Mouse (Mus musculus) intestine, embryonic 14.5 days (tissue): ENCODE measurements around the gene Appbp2. TPM values are rescaled to one million over a fixed set of nuclear protein-coding genes. Genes with fewer than 3 reads are reported as not detected.

Source experiments
- ATAC-seq: fragments of 200-750 bp; cut with Nextera tagmentation; replicated peaks from 2 replicates; pipeline ENCODE4 v1.8.0; 2017; ENCODE audit warnings: low read depth, moderate number of reproducible peaks, moderate TSS enrichment, moderate library complexity; ENCODE audit not compliant: low FRiP score, low TSS enrichment
- DNase-seq: peaks from one replicate; pipeline ENCODE4 v3.0.0-alpha.2; 2018; ENCODE audit warnings: low spot score
- H3K27ac ChIP-seq: fragments of 300-500 bp; sonication (generic); 2 replicates; pipeline ENCODE4 v1.5.1; 2014; ENCODE audit warnings: low read depth, mild to moderate bottlenecking, control low read depth
- H3K27me3 ChIP-seq: fragments of 300-500 bp; sonication (generic); replicated peaks from 2 replicates; pipeline ENCODE4 v1.6.1; 2014; ENCODE audit warnings: low read length, control low read depth; ENCODE audit not compliant: control insufficient read depth, insufficient read depth
- H3K36me3 ChIP-seq: fragments of 300-500 bp; sonication (generic); 2 replicates; pipeline ENCODE4 v1.6.1; 2014; ENCODE audit warnings: low read length, control low read depth; ENCODE audit not compliant: control insufficient read depth, insufficient read depth
- H3K4me1 ChIP-seq: fragments of 300-500 bp; sonication (generic); replicated peaks from 2 replicates; pipeline ENCODE4 v1.6.1; 2014; ENCODE audit warnings: low read length, control low read depth, mixed read lengths; ENCODE audit not compliant: control insufficient read depth, insufficient read depth
- H3K4me2 ChIP-seq: fragments of 300-500 bp; sonication (generic); 2 replicates; pipeline ENCODE4 v1.6.1; 2014; ENCODE audit warnings: low read length
- H3K4me3 ChIP-seq: fragments of 300-500 bp; sonication (generic); 2 replicates; pipeline ENCODE4 v1.5.1; 2014; ENCODE audit warnings: low read depth, low read length, control low read depth, mixed read lengths
- H3K9ac ChIP-seq: fragments of 300-500 bp; sonication (generic); 2 replicates; pipeline ENCODE4 v1.6.1; 2014; ENCODE audit warnings: mild to moderate bottlenecking, low read length
- H3K9me3 ChIP-seq: fragments of 300-500 bp; sonication (generic); 2 replicates; pipeline ENCODE4 v1.6.1; 2016; ENCODE audit warnings: low read length, control low read depth; ENCODE audit not compliant: control insufficient read depth
- WGBS: fragments of 180-500 bp; shearing (Covaris S2); extraction: QIAGEN DNeasy Blood & Tissue Kit; methylation state at CpG from one replicate; pipeline ENCODE4 v1.1.7; 2014; 5-methylcytosine and 5-hydroxymethylcytosine counted together
- polyA plus RNA-seq: library from polyadenylated mRNA; unstranded; fragments of >200 nt; fragmentation: Nextera tagmentation; extraction: Ambion mirVana; gene quantifications from 2 replicates; pipeline ENCODE4 v1.2.1, GENCODE M21; 2014

Gene Appbp2
- polyA plus RNA-seq, 1 experiment from 2014 or later: 49.8 TPM

- no peak for DNase-seq
- Histone ChIP-seq H3K27me3 (no peaks in the 10 kb centered on the region), H3K4me3 (no peak overlapping the region), H3K9me3 (no peaks in the 10 kb centered on the region), H3K9ac (no peak overlapping the region), H3K27ac (no peak overlapping the region), H3K4me1 (no peaks in the 10 kb centered on the region), H3K36me3 (no peaks in the 10 kb centered on the region), H3K4me2 (no peak overlapping the region)
- WGBS: 93% methylated on average over 2 of the region's 2 CpGs
- no peak for ATAC-seq
Observed at GRCm38 (mm10) chr11:85248151-85248550, 13.2 kb upstream of the Appbp2 start.

- Histone ChIP-seq H3K4me3 (no peak overlapping the region), H3K9me3 (no peaks in the 10 kb centered on the region), H3K4me1 (no peaks in the 10 kb centered on the region), H3K9ac (no peak overlapping the region), H3K36me3 (peaks cover 11% of the 10 kb centered on the region; the same call in 1 of the 2 replicates), H3K27me3 (no peaks in the 10 kb centered on the region), H3K27ac (no peak overlapping the region), H3K4me2 (no peak overlapping the region)
- no peak for DNase-seq
- WGBS: 88% methylated on average over 8 of the region's 8 CpGs
- no peak for ATAC-seq
Observed at GRCm38 (mm10) chr11:85241226-85241625, 6.3 kb upstream of the Appbp2 start.

- Histone ChIP-seq H3K4me1 (no peaks in the 10 kb centered on the region; the same call in 1 of the 2 replicates), H3K9me3 (no peaks in the 10 kb centered on the region), H3K27ac (no peak overlapping the region), H3K4me3 (no peak overlapping the region), H3K9ac (no peak overlapping the region), H3K36me3 (peaks cover 11% of the 10 kb centered on the region; the same call in 1 of the 2 replicates), H3K4me2 (no peak overlapping the region), H3K27me3 (no peaks in the 10 kb centered on the region)
- DNase-seq: no peak
- 91% methylated on average over 3 of the region's 3 CpGs for WGBS
- ATAC-seq: no peak
Observed at GRCm38 (mm10) chr11:85240211-85240610, 5.3 kb upstream of the Appbp2 start.

GRCm38 (mm10) chr11:85234363-85234989, 454 bp downstream of the Appbp2 start:
- H3K9ac ChIP-seq: peak overlapping the region; percentile 82
- H3K27ac ChIP-seq: peak overlapping the region; percentile 99
- DNase-seq: no peak
- H3K9me3 ChIP-seq: no peaks in the 10 kb centered on the region
- peak overlapping the region; percentile 62 for H3K4me2 ChIP-seq
- H3K36me3 ChIP-seq: peaks cover 11% of the 10 kb centered on the region; the same call in 1 of the 2 replicates
- H3K4me3 ChIP-seq: peak overlapping the region; percentile 83
- peaks cover 11% of the 10 kb centered on the region; the same call in 1 of the 2 replicates for H3K4me1 ChIP-seq
- WGBS: under 1% methylated on average over 70 of the region's 70 CpGs
- no peaks in the 10 kb centered on the region for H3K27me3 ChIP-seq
- ATAC-seq: peak; percentile 93

GRCm38 (mm10) chr11:85233676-85234210, 1.2 kb downstream of the Appbp2 start:
- Histone ChIP-seq H3K4me3 (peak overlapping the region; percentile 83), H3K4me1 (peaks cover 11% of the 10 kb centered on the region; the same call in 1 of the 2 replicates), H3K36me3 (peaks cover 10% of the 10 kb centered on the region; the same call in 1 of the 2 replicates), H3K9me3 (no peaks in the 10 kb centered on the region), H3K27ac (peak overlapping the region; percentile 99), H3K27me3 (no peaks in the 10 kb centered on the region), H3K4me2 (peak overlapping the region; percentile 62), H3K9ac (peak overlapping the region; percentile 82)
- ATAC-seq (no peak), DNase-seq (no peak)
- 7% methylated on average over 9 of the region's 9 CpGs for WGBS

GRCm38 (mm10) chr11:85223248-85223647, 11.7 kb downstream of the Appbp2 start:
- H3K27ac ChIP-seq: no peak overlapping the region
- 96% methylated on average over 3 of the region's 3 CpGs for WGBS
- H3K9me3 ChIP-seq: no peaks in the 10 kb centered on the region
- no peak overlapping the region for H3K4me3 ChIP-seq
- no peaks in the 10 kb centered on the region for H3K36me3 ChIP-seq
- H3K4me2 ChIP-seq: no peak overlapping the region
- no peaks in the 10 kb centered on the region for H3K4me1 ChIP-seq
- H3K9ac ChIP-seq: no peak overlapping the region
- no peaks in the 10 kb centered on the region for H3K27me3 ChIP-seq
- no peak for DNase-seq
- ATAC-seq: no peak

GRCm38 (mm10) chr11:85222561-85222960, 12.4 kb downstream of the Appbp2 start:
- no peak for ATAC-seq
- no peaks in the 10 kb centered on the region for H3K27me3 ChIP-seq
- no peak for DNase-seq
- H3K9ac ChIP-seq: no peak overlapping the region
- H3K27ac ChIP-seq: no peak overlapping the region
- no peak overlapping the region for H3K4me3 ChIP-seq
- WGBS: 96% methylated on average over 6 of the region's 6 CpGs
- H3K36me3 ChIP-seq: no peaks in the 10 kb centered on the region
- no peaks in the 10 kb centered on the region for H3K4me1 ChIP-seq
- H3K9me3 ChIP-seq: no peaks in the 10 kb centered on the region
- no peak overlapping the region for H3K4me2 ChIP-seq

- Histone ChIP-seq H3K4me3 (no peak overlapping the region), H3K27ac (no peak overlapping the region), H3K27me3 (no peaks in the 10 kb centered on the region), H3K4me2 (no peak overlapping the region), H3K9me3 (no peaks in the 10 kb centered on the region), H3K9ac (no peak overlapping the region), H3K36me3 (peaks cover 24% of the 10 kb centered on the region), H3K4me1 (no peaks in the 10 kb centered on the region)
- WGBS: 89% methylated on average over 3 of the region's 3 CpGs
- ATAC-seq (no peak), DNase-seq (no peak)
Observed at GRCm38 (mm10) chr11:85219014-85219413, 15.9 kb downstream of the Appbp2 start.

GRCm38 (mm10) chr11:85214679-85215078, 20.3 kb downstream of the Appbp2 start:
- 91% methylated on average over 3 of the region's 3 CpGs for WGBS
- Histone ChIP-seq H3K27me3 (no peaks in the 10 kb centered on the region), H3K27ac (no peak overlapping the region), H3K4me3 (no peak overlapping the region), H3K4me1 (no peaks in the 10 kb centered on the region), H3K4me2 (no peak overlapping the region), H3K9ac (no peak overlapping the region), H3K9me3 (no peaks in the 10 kb centered on the region), H3K36me3 (peaks cover 66% of the 10 kb centered on the region)
- ATAC-seq (no peak), DNase-seq (no peak)
